Mouse (Mus musculus) frontal cortex, adult (tissue): Measurements from ENCODE around the gene Slc24a4.
"Not testable (repeated sequence)": the region's sequence is repeated elsewhere in the genome, so short reads cannot be mapped to it uniquely, and the experiment has no call there.

ENCODE experiments used
- ATAC-seq: cut with Nextera tagmentation; 2 replicates; pipeline ENCODE4 v1.9.2; 2017; ENCODE audit warnings: mild to moderate bottlenecking, moderate library complexity, mixed read lengths; ENCODE audit not compliant: low TSS enrichment

Slc24a4 gene

DNA sequence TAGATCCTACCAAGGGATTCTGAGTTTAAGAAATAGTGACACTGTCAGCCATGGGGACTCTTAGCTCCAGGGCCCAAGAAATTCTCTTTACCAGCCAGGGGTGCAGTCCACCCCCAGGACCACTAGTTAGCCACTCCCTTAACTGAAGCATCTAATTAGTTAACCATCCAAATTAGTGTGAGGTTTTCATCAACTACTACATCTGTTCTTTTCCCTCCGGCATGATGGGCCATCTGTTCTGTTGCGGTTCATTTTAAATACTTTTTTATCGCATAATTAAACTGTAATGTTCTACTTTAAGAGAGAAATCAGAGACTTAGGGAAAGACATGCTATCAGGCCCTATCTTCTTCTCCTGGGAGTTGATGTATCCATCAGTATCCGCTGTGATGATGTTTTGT, 121.8 kb downstream of the Slc24a4 start:
- ATAC-seq, result no peak

DNA sequence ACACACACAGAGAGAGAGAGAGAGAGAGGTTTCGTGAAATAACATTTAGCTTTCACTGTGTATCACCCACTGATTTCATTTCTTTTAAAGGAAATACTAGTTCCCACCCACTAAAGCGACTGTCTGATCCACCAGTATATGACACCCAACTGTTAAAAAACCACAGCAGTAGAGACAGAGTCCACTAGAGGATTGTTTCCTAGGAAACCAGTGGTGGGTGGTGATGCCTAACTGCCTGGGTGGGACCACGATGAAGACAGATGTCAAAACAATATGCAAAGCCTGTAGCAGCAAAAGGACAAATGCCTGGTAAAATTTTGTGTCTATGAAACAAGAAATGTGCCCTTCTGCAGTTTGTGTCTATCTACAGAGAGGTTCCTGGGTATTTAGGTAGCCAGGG, 122.5 kb downstream of the Slc24a4 start:
- peak; percentile 76 for ATAC-seq

DNA sequence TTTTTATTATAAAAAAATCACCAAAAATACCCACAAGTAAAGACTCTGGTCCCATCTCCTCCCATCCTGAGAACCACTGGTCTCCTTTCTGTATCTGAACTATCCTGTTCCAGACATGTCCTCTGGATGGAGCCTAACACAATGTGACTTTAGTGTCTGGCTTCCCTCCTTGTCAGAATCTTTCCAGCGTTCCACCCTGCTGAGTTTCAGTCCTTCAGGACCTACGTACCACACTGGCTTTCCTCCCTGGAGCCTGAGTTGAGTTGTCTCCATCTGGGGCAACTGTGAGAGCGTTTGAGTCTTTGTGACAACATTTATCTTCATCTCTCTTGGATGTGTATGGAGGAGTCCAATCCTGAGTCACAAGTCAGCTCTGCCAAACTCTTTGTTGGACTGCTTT, 123.5 kb downstream of the Slc24a4 start:
- peak; percentile 35 for ATAC-seq

DNA sequence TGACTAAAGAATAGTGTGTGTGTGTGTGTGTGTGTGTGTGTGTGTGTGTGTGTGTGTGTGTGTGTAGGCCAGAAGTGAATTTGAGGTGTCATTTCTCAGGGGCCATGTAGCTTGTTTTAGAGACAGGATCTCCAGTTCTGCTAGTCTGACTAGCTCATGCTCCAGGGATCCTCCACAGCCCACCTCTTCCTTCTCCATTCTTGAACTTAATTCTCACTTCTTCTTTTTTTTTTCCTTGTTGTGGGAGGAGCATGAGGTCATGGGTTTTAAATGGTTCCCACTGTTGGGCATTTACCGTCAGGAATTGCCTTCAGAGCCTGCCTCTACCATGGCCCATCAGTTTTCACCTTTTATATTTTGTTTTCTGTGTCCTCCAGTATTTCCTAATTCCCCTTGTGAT, 124.0 kb downstream of the Slc24a4 start:
- ATAC-seq, result no peak

DNA sequence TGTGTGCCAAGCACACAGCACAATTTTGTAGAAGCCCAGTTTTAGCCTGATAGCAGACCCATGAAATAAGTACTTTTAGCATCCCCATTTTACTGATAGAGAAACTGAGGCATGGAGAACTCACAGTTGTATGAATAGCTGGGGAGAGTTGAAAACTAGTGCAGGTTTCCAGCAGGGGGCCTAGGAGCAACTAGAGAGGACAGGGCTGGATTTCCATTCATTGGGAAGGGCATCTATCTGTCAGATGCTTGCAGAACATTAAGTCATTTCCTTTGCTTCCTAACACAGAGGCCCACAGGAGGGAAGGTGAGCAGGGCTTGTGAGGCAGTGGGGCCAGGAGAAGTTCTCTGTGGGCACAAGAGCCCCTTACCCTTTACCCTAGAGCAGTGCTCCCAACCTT, 126.5 kb downstream of the Slc24a4 start:
- ATAC-seq, result no peak

DNA sequence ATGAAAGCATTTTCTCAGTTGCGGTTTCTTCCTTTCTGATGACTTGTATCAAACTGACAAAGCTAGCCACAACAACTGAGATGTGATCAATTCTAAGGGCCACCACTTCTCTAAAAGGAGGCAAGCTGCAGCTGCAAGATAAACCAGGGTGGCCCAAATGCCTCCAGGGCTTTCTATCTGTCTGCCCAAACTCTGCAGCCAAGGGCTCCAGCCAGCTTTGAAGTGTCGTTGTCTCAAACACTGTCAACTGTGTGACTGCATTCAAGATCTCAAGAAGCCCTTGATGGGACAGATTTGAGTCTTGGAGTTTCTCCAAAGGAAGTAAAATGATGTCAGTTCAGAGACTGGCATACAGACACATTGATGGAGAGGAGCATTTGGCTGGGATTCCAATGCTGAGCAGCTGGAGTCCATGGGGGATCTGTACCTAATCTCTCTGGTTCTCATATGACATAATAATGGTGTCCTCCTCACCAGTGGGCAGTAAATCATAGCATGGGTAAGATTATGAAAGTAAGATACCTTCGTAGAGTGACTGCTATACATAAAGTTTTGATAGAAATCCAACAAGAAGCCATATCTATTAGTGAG, 130.1 kb downstream of the Slc24a4 start:
- no peak for ATAC-seq

DNA sequence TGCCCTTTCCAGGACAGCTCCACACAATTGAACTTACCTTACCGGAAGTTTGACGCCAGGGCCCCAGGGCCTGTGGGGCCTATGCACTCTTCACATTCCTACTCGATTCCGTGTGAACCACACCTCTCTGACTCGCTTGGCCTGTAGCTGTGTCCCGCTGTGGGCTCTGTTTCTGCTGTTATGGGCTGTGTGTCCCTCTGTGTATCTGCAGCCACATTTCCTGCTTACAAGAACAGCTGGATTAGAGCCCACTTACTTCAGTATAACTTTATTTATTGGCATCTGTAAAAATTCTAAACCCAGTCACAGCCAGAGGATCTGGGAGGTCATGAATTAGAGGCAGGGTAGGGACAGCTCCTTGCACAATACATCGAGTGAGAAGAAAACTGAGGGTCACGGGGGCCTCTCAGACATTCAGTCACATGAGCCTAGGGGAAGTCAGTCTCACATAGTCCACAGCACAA, 133.4 kb downstream of the Slc24a4 start:
- no peak for ATAC-seq

DNA sequence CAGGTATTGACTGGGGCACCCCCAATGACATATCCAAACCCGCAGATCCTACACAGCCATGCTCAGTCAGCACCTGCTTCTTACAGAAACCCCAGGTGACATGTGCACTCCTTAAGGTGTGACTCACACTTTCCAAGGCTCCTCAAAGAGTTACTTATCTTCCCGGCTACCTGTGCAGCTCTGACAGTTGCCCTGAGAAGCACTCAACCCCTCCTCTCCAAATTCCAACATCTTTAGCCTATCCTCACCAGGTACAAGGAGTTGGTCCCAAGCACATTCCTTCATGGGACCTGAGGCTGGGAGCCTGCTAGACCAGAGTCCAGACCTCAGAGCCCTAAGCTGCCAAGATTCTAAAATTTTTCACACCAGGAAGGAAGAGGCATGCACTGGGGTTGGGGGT, 134.3 kb downstream of the Slc24a4 start:
- no peak for ATAC-seq

DNA sequence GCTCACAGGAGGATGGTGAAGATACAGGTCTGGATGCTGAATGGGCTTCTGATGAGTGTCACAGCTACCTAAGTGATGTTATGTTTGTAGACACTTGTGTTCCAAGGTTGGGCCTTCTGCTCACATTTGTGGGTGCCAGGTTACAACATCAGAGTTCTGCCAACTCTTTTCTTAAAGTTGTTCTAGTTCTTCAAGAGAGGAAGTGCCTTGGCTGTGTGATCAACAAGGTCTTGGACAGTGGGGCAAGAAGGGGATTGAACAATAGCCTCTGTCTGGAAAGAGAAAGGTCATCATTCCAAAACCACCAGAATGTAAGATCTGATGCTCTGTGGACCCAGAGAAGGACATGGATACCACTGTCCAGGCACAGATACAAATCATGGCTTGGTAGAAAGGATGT, 134.7 kb downstream of the Slc24a4 start:
- no peak for ATAC-seq

DNA sequence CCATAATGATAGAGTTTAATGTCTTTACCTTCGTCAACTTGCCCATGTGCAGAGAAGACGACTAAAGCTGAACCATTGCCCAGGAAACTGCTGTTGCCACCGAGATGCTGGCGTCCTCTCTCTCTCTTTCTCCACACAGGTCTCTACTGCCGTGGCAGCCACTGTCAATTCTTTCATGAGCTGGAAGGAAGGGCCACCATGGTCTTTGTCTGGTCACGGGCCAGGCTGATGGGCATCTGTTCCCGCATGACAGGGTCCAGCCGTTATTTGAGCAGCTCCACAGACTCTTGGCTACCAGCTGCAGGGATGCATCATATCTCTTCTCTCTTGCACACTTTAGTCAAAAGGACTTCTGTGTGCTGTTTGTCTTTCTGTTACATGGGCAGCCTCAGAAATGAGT, 137.9 kb downstream of the Slc24a4 start:
- ATAC-seq, result no peak

DNA sequence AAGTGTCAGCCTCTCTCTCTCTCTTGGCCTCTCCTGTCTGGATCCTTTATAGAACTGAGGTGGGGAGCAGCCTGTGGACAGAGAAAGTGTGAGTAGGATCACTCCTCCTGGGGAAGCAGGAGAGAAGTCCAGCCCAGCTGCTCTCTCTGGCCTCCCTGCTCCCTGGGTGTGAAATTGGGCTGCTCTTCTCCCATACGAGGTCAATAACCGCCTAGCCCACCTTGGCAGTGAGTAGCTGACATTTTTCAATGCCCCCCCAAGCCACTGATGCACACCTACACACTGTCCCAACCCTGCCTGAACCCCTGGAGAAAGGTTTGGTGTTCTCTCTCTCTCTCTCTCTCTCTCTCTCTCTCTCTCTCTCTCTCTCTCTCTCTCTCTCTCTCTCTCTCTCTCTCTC, 140.6 kb downstream of the Slc24a4 start:
- no peak for ATAC-seq

DNA sequence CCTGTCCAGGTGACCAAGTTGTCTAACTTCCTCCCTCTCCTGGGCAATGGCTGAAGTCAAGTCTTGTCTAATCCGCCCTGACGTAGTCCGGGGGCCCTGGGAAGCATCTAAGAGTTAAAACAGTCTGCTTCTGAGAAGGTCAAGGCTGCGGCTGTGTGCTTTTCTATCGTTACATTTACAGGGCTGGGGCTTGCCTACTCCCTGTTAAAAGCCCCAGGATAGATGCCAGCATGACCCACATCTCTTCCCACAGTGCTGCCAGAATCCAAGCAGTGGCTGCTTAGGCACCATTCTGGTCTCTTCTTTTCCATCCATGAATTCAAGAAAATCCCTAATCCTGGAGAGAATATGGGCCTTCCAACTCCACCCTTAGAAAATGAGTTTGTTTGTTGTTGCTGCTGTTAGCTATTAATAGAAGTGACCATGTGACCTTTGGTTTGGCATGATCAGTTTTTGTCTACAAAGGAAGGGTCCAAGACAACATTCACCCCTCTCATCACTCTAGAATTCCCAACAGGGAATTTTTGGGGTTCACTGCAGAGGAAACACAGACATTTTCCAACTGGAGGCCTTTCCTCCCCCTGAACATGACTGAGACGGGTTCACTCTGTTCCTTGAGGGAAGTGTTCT, 142.4 kb downstream of the Slc24a4 start:
- peak; percentile 38; the same call in 1 of the 2 replicates for ATAC-seq

DNA sequence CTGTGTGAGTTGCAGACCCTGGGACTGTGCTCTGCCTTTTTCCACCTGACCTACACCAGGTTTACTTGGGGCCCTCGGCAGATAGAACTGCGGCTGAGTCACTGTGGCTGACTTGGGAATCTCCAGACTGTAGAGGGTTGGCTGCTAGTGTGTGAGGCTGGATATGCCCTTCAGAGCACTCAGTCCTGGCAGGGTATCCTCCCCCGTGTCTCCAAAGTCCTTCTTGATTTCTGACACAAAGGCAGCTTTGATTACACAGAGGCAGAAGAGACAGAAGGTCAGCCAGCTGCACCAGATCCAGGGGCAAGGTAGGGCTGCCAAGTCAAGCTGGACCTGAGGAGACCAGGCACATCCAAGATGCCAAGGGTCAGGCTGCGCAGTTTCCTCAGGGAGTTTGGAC, 142.9 kb downstream of the Slc24a4 start:
- ATAC-seq, result peak; percentile 55; the same call in 1 of the 2 replicates

DNA sequence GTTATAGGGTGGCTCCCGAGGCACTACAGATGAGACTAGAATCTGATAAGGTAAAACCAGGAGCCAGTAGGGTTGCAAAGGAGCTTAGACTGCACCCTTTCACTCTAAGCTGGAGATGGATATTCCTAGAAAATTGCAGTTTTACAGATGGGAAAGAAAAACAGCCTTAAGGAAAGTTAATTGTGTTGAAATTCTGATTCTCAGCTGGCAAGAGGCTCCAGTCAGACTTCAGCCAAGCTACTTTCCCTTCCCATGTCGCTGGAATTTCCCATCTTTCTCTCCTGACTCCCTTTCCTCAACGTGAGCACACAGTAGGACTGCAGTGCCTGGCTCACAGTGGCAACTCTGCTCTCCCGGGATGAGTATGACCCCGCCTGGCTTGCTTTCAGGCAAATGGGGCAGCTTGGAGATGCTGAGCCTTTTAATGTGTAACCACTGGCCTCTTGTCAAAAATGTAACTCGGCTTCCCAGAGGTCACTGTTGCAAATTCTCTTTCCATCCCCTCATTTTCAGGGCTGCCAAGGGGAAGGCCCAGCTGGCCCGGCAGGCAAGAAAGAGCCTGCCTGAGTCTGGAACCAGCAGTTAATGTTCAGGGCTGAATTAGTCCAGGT, 147.4 kb downstream of the Slc24a4 start:
- no peak for ATAC-seq

DNA sequence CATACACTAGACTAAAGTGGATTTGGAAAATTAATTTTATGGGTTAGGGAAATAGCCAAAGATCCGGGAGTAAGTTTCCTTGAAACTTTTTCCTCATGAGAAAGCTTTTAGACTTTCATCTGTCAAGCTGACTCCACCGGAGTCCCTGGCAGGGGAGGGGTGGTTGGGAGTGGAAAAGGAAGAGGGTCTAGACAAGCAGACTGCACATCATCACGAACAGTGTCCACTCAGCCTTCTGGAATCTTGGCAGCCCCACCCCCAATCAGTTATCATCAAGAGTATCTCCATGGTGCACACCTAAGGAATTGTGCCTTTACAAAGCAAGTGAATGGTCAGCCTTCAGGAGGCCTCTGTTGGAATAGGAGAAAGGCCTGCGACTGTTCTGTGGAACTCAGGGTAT, 151.8 kb downstream of the Slc24a4 start:
- ATAC-seq, result not testable (repeated sequence)

DNA sequence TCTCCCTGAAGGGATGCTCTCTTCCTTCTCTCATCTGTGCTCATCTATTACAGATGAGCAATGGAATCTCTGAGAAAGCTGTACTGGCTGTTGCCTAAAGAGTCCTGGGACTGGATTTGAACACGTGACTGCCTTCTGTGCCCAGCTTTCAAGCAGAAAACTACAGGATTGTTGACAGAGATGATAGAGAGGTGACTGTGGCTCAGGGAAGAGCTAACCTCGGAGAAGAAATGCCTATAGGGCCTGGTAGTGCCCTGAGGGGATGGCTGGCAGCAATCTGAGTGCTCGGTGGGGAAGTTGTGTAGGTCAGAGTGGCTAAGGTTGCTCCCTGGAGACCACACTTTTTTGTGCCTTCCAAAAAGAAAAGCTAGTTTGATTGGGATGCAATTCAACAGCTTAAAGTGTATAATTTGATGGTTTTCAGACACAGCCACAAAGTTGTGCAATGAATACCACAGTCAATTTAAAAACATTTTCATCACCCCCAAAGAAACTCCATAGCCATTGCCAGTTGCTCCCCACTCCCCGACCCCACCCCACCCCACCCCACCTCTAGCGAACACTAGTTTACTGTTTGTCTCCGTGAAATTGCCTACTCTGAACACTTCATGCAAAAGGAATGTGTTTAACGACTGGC, 152.5 kb downstream of the Slc24a4 start:
- no peak for ATAC-seq

DNA sequence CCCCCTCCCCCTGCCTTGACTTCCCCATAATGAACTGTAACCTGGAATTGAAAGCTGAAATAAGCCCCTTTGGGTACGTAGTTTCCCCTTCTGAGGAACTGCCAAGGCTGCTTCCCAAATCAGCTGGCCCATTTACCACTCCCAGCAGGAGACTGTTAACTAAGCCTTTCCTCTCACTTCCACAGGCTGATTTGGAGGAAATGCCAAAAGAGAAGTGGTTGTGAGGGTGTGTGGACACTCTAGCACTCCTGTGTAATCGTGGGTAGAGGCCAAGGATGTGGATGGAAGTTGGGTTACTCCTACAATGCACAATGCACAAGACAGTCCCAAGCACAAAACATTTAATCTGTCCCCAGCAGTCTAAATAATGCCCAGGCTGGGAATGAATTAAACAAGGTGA, 153.6 kb downstream of the Slc24a4 start:
- ATAC-seq, result no peak

DNA sequence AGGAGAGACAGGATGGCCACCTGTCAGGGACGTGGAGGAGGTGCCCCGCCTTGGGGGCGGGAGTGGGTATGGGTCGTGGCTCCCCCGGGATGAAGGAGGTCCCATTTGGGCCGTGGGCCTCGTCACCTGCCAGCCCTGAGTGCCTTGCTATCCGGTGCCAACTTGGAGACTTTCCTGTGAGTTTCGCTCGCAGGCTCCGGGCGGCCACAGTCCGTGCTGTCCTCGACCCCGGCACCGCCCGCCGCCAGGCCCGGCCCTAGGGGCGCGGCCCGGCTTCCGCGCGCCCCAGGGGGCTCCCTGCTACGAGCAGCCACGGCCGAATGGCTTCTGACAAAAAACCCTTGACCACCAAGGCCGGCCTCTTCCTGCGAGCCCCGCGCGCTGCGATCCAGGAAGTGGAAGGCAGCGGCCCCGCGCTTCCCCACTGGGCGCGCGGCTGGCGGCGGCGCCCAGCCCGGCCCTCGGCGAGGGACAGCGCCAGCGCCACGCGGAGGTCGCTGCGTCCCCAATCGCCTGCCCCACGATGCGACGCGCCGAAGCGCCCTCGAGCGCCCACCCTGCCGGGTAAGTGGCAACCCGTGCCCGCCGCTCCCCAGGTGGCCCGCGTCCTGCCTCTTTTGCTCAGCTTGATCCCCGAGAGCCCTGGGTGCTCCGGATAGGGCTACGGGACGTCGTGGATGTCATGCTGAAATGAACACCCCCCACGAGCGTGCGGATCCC, 154.4 kb downstream of the Slc24a4 start, which contains the start of gene Rin3:
Rin3 (plus strand) TSS at position 286 of the 720 bp plus-strand sequence.
- ATAC-seq, result peak; percentile 58; the same call in 1 of the 2 replicates

DNA sequence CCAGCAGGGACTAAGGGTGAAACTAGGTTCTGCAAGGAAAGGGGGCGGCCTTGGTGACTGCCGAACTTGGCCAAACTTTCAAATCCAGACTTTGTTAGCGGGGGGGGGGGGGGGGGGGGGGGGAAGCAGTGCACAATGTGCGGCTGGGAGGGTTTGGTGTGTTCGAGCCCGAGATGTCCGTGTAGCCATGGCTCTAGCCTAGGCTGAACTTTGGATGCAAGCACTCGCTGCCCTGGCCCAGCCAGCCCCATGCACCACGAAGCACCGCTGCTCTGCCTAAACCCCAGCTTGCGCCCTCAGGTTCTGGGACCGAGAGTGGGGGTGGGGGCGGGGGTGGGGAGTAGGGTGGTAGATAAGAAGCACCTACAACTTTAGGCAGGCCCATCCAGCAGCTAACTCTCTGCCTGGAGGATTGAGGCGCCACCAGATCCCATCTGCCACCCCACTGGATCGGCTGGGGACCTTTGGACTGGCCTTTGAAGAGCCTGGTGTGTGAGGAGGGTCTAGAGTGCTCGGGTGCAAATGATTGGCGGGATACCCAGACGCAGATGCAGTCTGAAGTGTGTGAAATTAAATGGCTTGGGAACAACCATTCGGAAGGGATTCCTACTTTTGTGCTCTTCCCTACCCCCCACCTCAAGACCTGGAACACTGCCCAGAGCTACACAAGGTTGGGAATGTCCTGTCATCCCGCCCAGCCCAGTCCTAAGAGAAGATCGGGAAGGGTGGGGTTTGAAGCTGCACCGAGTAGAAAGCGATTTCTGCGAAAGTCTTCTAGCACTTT, 155.1 kb downstream of the Slc24a4 start:
- ATAC-seq, result no peak

DNA sequence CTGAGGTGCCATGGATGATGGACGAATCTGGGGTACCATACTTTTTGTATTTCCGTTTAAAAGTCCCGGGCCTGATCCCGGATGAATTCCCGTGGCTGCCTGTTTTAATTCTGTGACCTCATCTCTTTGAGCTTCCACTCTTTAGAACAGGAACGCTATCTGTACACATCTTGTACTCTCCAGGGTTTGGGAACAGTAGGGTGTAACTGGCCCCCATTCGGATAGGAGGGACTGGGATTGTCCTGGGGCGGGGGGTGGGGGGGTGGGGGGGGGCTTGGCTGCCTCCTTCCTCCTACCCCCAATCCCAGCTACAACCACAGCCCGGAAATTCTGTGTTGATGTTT, 155.7 kb downstream of the Slc24a4 start:
- ATAC-seq, result no peak

DNA sequence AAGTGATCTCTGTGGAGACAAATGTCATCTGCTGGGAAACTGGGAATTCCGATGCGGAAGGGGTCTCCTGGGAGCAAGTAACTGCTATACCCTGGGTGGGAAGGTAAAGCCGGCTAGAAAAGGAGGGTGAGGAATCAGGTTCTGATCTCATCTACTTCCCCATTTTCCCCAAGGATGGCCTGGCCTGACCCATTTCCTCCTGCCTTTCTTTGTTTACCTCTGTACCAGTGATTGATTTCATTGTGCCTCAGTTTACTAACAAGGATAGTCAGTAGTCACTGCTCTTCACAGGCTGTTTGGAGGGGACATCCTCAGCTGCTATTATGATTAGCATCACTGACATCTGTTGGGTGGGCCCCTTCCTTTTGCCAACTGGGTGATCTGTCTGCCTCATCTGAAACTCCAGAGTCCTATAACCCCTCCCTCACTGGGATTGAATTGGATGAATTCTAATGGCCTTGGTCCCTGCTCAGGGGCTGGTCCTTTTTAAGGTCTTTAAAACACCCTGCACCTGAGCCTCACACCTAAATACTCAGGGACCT, 156.2 kb downstream of the Slc24a4 start:
- ATAC-seq, result no peak
